Mouse (Mus musculus) kidney, adult 2 months (tissue): ENCODE measurements around the gene Zxdc. TPM values are rescaled to one million over a fixed set of nuclear protein-coding genes. Genes with fewer than 3 reads are reported as not detected.

Experiments
- DNase-seq: peaks from one replicate; pipeline ENCODE4 v3.0.0; 2021
- H3K27ac ChIP-seq: fragments of 200-500 bp; 2 replicates; pipeline ENCODE4 v1.5.1; 2012; ENCODE audit warnings: low read depth, low read length, control low read depth, inconsistent platforms; ENCODE audit not compliant: insufficient read depth
- H3K27me3 ChIP-seq: fragments of 200-500 bp; replicated peaks from 2 replicates; pipeline ENCODE4 v1.6.1; 2012; ENCODE audit warnings: mild to moderate bottlenecking, moderate library complexity, low read length, inconsistent platforms; ENCODE audit not compliant: control insufficient read depth, insufficient read depth
- H3K36me3 ChIP-seq: fragments of 200-500 bp; 2 replicates; pipeline ENCODE4 v1.6.1; 2012; ENCODE audit warnings: mild to moderate bottlenecking, moderate library complexity, low read length, inconsistent platforms; ENCODE audit not compliant: control insufficient read depth, insufficient read depth
- H3K4me1 ChIP-seq: fragments of 200-500 bp; 2 replicates; pipeline ENCODE4 v1.6.1; 2011; ENCODE audit warnings: low read length; ENCODE audit not compliant: control insufficient read depth, insufficient read depth
- H3K4me3 ChIP-seq: fragments of 200-500 bp; 2 replicates; pipeline ENCODE4 v1.5.1; 2011; ENCODE audit warnings: mild to moderate bottlenecking, low read depth, low read length, control low read depth; ENCODE audit not compliant: insufficient read depth
- CTCF ChIP-seq: fragments of 200-500 bp; conservative IDR thresholded peaks from 2 replicates; pipeline ENCODE4 v1.5.1; 2011; ENCODE audit warnings: low read depth, mild to moderate bottlenecking, control low read depth, low read length, moderate library complexity, mixed read lengths; ENCODE audit not compliant: insufficient read depth, insufficient read length
- POLR2A ChIP-seq: fragments of 200-500 bp; IDR thresholded peaks from one replicate; pipeline ENCODE4 v1.6.1; 2011; ENCODE audit warnings: low read depth, low read length, control low read depth
- WGBS: fragments of 180-500 bp; shearing (Covaris S2); methylation state at CpG from one replicate; pipeline ENCODE4 v1.1.7; 2018; 5-methylcytosine and 5-hydroxymethylcytosine counted together
- polyA plus RNA-seq: library from polyadenylated mRNA; depleted of rRNA; stranded (reverse); fragments of >200 nt; gene quantifications from 2 replicates; pipeline ENCODE4 v1.2.3, GENCODE M21; 2012; rRNA removed

Zxdc gene
- 12.6 and 17.9 TPM in 2 replicates for polyA plus RNA-seq

DNA sequence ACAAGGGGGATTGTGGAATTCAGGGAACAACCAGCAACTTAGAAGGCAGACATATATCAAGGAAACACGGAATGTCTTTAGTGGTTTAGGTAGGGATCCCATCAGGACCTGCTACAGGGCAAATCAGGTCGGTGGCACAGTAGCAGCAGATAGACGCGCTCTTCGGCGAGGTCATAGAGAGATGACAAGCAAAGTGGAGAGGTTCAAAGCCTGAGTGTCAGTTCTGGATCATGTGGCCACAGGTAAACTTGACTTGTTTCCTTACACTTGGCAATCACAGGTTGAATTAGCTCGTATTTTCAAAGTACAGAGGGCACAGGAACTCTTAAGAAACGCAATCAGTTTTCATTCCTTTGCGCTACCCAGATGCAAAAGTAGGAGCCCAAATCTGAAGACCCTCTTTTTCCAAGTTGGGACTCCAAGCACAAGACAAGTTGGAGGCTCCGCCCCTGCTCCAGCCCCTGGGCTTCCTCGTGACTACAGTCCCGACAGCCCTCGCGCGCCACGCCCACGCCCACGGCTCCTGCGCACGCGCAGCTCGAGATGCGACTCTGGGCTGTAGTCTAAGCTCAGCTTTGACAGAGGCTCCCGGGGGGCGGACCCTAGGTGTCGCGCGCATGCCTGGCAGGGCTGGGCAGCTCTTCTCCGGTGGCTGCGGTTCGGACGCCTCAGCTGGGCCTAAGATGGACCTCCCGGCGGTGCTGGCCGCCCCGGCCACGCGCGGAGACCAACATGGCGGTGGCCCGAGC lies at the start of gene Zxdc:
TSS of gene Zxdc (plus strand) at position 517 of the 749 bp plus-strand sequence.
- Histone ChIP-seq H3K27me3 (no peaks in the 10 kb centered on the region), H3K4me1 (peaks cover 20% of the 10 kb centered on the region), H3K27ac (peak within 1 kb of the TSS; percentile 68), H3K36me3 (peaks cover 4% of the 10 kb centered on the region; the same call in 1 of the 2 replicates), H3K4me3 (peak within 1 kb of the TSS; percentile 72)
- TF ChIP-seq CTCF (no peak), POLR2A (peak; percentile 65)
- 7% methylated on average over 40 of the region's 41 CpGs for WGBS
- DNase-seq = peak; percentile 100

DNA sequence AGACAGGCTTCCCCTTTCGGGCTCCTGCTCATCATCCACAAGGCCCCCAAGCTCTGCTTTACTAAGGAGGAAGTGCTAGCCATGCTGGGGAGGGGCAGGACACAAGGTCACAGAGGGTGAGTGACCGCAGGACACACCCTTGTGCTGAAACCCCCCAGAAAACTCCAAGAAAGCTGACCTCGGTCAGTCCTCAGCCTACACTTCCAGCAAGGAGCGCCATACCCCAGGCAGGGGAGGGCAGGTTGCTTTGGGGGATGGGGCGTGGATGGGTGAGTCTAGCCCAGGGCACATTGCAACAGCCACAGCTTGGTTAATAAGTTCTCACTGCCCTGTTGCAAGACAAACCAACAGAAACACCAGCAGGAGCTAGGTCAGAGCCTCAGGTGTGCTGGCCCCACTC lies 48.9 kb upstream of the Zxdc start:
- WGBS = 49% methylated on average over 5 of the region's 5 CpGs
- no peak overlapping the region for H3K27ac ChIP-seq

DNA sequence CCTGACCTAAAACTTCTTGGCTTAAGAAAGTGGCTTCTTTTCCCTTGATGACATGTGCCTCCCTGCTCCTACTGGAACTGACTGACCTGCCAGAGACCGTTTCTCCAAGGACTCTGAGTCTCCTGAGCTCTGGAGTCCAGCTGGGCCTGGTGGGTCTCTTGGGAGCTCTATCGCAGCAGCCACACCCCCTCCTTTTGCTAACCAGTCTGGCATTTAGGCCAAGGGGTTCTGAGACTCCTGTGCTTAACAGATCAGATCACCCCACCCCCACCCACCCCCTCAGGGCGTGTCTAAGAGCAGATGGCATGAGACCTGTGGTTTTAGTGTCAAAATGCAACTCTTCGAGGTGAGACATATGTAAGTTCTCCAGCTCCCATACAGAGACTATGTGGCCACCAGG lies 47.5 kb upstream of the Zxdc start:
- Histone ChIP-seq H3K36me3 (no peaks in the 10 kb centered on the region), H3K4me1 (no peaks in the 10 kb centered on the region), H3K27me3 (no peaks in the 10 kb centered on the region), H3K27ac (no peak overlapping the region), H3K4me3 (no peak overlapping the region)
- no peak for DNase-seq
- no peak for TF ChIP-seq POLR2A
- TF ChIP-seq CTCF = no peak
- WGBS = 51% methylated on average over 4 of the region's 4 CpGs

More for the DNA sequence above, 48.9 kb upstream of the Zxdc start:
- TF ChIP-seq CTCF (no peak), POLR2A (no peak)
- DNase-seq = peak; percentile 71
- Histone ChIP-seq H3K4me3 (no peak overlapping the region), H3K36me3 (no peaks in the 10 kb centered on the region), H3K4me1 (no peaks in the 10 kb centered on the region), H3K27me3 (no peaks in the 10 kb centered on the region)

DNA sequence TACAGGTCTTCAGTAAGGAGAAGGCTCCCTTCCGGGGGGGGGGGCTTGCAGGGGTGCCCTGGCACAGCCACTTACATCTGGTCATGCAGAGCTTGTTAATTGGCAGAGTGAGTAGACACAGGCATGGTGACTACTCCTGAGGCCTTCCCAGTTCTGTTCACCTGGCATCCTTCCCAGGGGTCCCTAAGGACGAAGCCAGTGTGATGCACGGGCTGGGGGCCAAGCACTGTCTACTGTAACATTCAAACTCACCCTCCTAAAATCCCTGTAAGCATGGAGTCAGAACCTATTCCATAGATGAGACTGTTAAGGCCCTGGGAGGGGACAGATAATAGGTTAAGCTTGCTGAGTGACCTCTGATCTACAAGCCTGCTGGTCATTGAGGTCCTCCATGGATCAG lies 45.3 kb upstream of the Zxdc start:
- TF ChIP-seq POLR2A = no peak
- no peak for TF ChIP-seq CTCF
- Histone ChIP-seq H3K27ac (no peak overlapping the region), H3K27me3 (no peaks in the 10 kb centered on the region), H3K4me1 (no peaks in the 10 kb centered on the region), H3K4me3 (no peak overlapping the region), H3K36me3 (no peaks in the 10 kb centered on the region)
- WGBS = 70% methylated on average over 3 of the region's 3 CpGs
- no peak for DNase-seq

DNA sequence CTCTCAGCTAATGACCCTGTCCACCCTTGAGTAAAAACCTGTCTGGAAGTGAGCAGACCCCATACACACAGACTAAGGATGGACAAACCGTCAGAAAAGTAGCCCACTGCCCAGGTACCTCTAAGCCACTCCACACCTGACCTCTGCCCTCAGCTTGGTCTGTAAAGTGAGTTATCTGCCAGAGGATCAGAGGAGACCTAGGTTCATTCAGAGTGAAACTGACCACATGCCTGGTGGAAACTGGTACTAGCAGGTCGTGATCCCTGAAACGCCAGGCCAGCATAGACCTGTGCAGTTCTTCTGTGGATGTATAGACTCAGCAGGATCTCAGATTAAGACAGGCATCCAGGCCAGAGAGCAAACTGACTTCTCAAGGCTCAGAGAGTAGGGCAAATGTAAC lies 44.8 kb upstream of the Zxdc start:
- H3K36me3 ChIP-seq = no peaks in the 10 kb centered on the region
- no peaks in the 10 kb centered on the region for H3K27me3 ChIP-seq
- TF ChIP-seq POLR2A = no peak
- no peak for TF ChIP-seq CTCF
- DNase-seq = no peak
- no peak overlapping the region for H3K27ac ChIP-seq
- no peaks in the 10 kb centered on the region for H3K4me1 ChIP-seq
- no peak overlapping the region for H3K4me3 ChIP-seq
- 52% methylated on average over 3 of the region's 3 CpGs for WGBS

DNA sequence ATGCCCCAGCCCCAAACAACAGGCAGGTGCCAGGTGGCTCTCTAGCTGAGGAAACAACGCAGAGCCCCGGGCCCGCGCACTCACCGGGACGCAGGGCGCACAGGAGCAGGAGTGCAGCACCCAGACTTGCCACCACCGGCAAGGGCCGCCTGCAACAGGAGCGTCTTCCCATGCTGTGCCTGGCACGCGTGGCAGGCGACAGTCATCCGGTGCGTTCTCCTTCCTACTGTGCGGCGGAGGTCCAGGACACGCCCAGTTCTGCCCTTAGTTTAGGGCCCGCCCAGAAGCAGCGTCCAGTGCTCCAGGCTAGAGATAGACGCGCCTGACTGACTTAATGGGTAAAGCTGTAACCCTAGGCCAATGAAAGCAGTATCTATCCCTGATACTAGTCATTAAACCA lies 44.3 kb upstream of the Zxdc start, which contains the start of gene Chst13:
TSS of gene Chst13 (minus strand) at position 195 of the 400 bp plus-strand sequence.
- no peaks in the 10 kb centered on the region for H3K27me3 ChIP-seq
- no peak within 1 kb of the TSS for H3K4me3 ChIP-seq
- H3K4me1 ChIP-seq = no peaks in the 10 kb centered on the region
- H3K36me3 ChIP-seq = no peaks in the 10 kb centered on the region
- DNase-seq = peak; percentile 42
- 5% methylated on average over 22 of the region's 22 CpGs for WGBS
- TF ChIP-seq CTCF = no peak
- TF ChIP-seq POLR2A = no peak
- no peak within 1 kb of the TSS for H3K27ac ChIP-seq

- DNase-seq = peak; percentile 36
- H3K27me3 ChIP-seq = no peaks in the 10 kb centered on the region
- TF ChIP-seq CTCF = peak; percentile 57
- TF ChIP-seq POLR2A = no peak
- no peak overlapping the region for H3K4me3 ChIP-seq
- H3K4me1 ChIP-seq = no peaks in the 10 kb centered on the region
- H3K27ac ChIP-seq = no peak overlapping the region
- 16% methylated on average over 6 of the region's 6 CpGs for WGBS
- H3K36me3 ChIP-seq = no peaks in the 10 kb centered on the region
These were observed 41.6 kb upstream of the Zxdc start for GRCm38 (mm10) chr6:90327670-90328069.
